Mouse (Mus musculus): ENCODE measurements around the gene Cpsf4l. TPM values are rescaled to one million over a fixed set of nuclear protein-coding genes. Genes with fewer than 3 reads are reported as not detected.

Gene Cpsf4l
- polyA plus RNA-seq, 1 experiment from 2014 or later = 13.3 TPM

- peak; percentile 87 for ATAC-seq (replicated peaks; ENCODE audit: extremely low read depth, insufficient read depth, low FRiP score)
- under 1% methylated on average over 88 of the region's 91 CpGs for WGBS
- H3K36me3 ChIP-seq (ENCODE audit: control insufficient read depth, insufficient read depth) = peaks cover 23% of the 10 kb centered on the region
- peak within 1 kb of the TSS; percentile 80 for H3K27ac ChIP-seq (ENCODE audit: low read length)
- H3K4me3 ChIP-seq (ENCODE audit: low read length) = peak within 1 kb of the TSS; percentile 85
- peaks cover 9% of the 10 kb centered on the region for H3K4me1 ChIP-seq (ENCODE audit: control insufficient read depth, insufficient read depth, low read length)
- no peaks in the 10 kb centered on the region for H3K27me3 ChIP-seq (ENCODE audit: control insufficient read depth, insufficient read depth, low read length)
- H3K9me3 ChIP-seq (replicated peaks; ENCODE audit: control insufficient read depth, low read length) = no peaks in the 10 kb centered on the region
- H3K9ac ChIP-seq (ENCODE audit: low read length) = peak within 1 kb of the TSS; percentile 93
- H3K4me2 ChIP-seq (ENCODE audit: low read depth, low read length) = peak within 1 kb of the TSS; percentile 90
These were observed 60.2 kb downstream of the Cpsf4l start, which contains the start of gene Slc39a11 for GRCm38 (mm10) chr11:113649353-113650210. Gene Slc39a11 (minus strand): TSS chr11:113650079.

GRCm38 (mm10) chr11:113648690-113649352, 61.0 kb downstream of the Cpsf4l start, which contains the start of gene Cog1:
Gene Cog1 (plus strand): TSS chr11:113649169.
- peak within 1 kb of the TSS; percentile 93 for H3K9ac ChIP-seq (ENCODE audit: low read length)
- H3K4me2 ChIP-seq (ENCODE audit: low read depth, low read length) = peak within 1 kb of the TSS; percentile 90
- H3K9me3 ChIP-seq (replicated peaks; ENCODE audit: control insufficient read depth, low read length) = no peaks in the 10 kb centered on the region
- no peak for ATAC-seq (replicated peaks; ENCODE audit: extremely low read depth, insufficient read depth, low FRiP score)
- peaks cover 15% of the 10 kb centered on the region for H3K36me3 ChIP-seq (ENCODE audit: control insufficient read depth, insufficient read depth)
- peaks cover 9% of the 10 kb centered on the region for H3K4me1 ChIP-seq (ENCODE audit: control insufficient read depth, insufficient read depth, low read length)
- 40% methylated on average over 26 of the region's 26 CpGs for WGBS
- peak within 1 kb of the TSS; percentile 85 for H3K4me3 ChIP-seq (ENCODE audit: low read length)
- H3K27ac ChIP-seq (ENCODE audit: low read length) = peak within 1 kb of the TSS; percentile 80
- no peaks in the 10 kb centered on the region for H3K27me3 ChIP-seq (ENCODE audit: control insufficient read depth, insufficient read depth, low read length)

Other genes starting within 250 kb of the Cpsf4l start
- 1.2 and 2.6 TPM in 2 replicates for gene Sstr2, start 90.7 kb downstream of the Cpsf4l start, polyA plus RNA-seq (2015; fragmentation: Nextera tagmentation; extraction: Ambion mirVana)
- gene Cog1, start 60.8 kb downstream of the Cpsf4l start, polyA plus RNA-seq (2015; fragmentation: Nextera tagmentation; extraction: Ambion mirVana) = 15.5 and 18.6 TPM in 2 replicates
- 11.9 and 16.2 TPM in 2 replicates for gene Slc39a11, start 59.9 kb downstream of the Cpsf4l start, polyA plus RNA-seq (2015; fragmentation: Nextera tagmentation; extraction: Ambion mirVana)
- 39.6 and 41.1 TPM in 2 replicates for gene Fam104a, start 25.9 kb downstream of the Cpsf4l start, polyA plus RNA-seq (2015; fragmentation: Nextera tagmentation; extraction: Ambion mirVana)
- gene D11Wsu47e, start 25.6 kb downstream of the Cpsf4l start, polyA plus RNA-seq (2015; fragmentation: Nextera tagmentation; extraction: Ambion mirVana) = 14.8 and 16.8 TPM in 2 replicates
- gene Cdc42ep4, start 41.9 kb upstream of the Cpsf4l start, polyA plus RNA-seq (2015; fragmentation: Nextera tagmentation; extraction: Ambion mirVana) = 25.1 and 30.2 TPM in 2 replicates

Measured in heart, embryonic 16.5 days (tissue).